Mouse (Mus musculus) adrenal gland (tissue): ENCODE data around the gene Man1c1.

Experiments
- intact Hi-C: fragments of 180-260 bp; cut with DNase I; formaldehyde crosslinking; loops from one replicate; pipeline ENCODE4 v1.15.1; 2025

Gene Man1c1

GRCm38 (mm10) chr4:134612070-134612667, 91.9 kb downstream of the Man1c1 start:
- intact Hi-C loops: no loop called here

GRCm38 (mm10) chr4:134610616-134611015, 93.5 kb downstream of the Man1c1 start:
- intact Hi-C loops: no loop called here

GRCm38 (mm10) chr4:134607679-134608078, 96.4 kb downstream of the Man1c1 start:
- intact Hi-C loops: no loop called here

- intact Hi-C loops: no loop called here
Measured at GRCm38 (mm10) chr4:134606054-134606453, 98.0 kb downstream of the Man1c1 start.

- intact Hi-C loops: no loop called here
Measured at GRCm38 (mm10) chr4:134604472-134604871, 99.6 kb downstream of the Man1c1 start.

- intact Hi-C loops: no loop called here
Measured at GRCm38 (mm10) chr4:134603553-134603952, 100.5 kb downstream of the Man1c1 start.

GRCm38 (mm10) chr4:134602610-134603009, 101.5 kb downstream of the Man1c1 start:
- intact Hi-C loops: no loop called here

- intact Hi-C loops: no loop called here
Measured at GRCm38 (mm10) chr4:134601981-134602380, 102.1 kb downstream of the Man1c1 start.

- intact Hi-C loops: no loop called here
Measured at GRCm38 (mm10) chr4:134601404-134601803, 102.7 kb downstream of the Man1c1 start.

GRCm38 (mm10) chr4:134600777-134601176, 103.3 kb downstream of the Man1c1 start:
- intact Hi-C loops: no loop called here

- intact Hi-C loops: no loop called here
Measured at GRCm38 (mm10) chr4:134600060-134600459, 104.0 kb downstream of the Man1c1 start.

GRCm38 (mm10) chr4:134596816-134597692, 107.0 kb downstream of the Man1c1 start:
- intact Hi-C loops: no loop called here

GRCm38 (mm10) chr4:134594731-134595439, 109.2 kb downstream of the Man1c1 start:
- intact Hi-C loops: no loop called here

GRCm38 (mm10) chr4:134592442-134592841, 111.6 kb downstream of the Man1c1 start:
- intact Hi-C loops: no loop called here

GRCm38 (mm10) chr4:134591506-134592061, 112.5 kb downstream of the Man1c1 start:
- intact Hi-C loops: no loop called here

GRCm38 (mm10) chr4:134590227-134590926, 113.7 kb downstream of the Man1c1 start:
- intact Hi-C loops: no loop called here

- intact Hi-C loops: loop anchor here (10.0 kb wide), 1 partner anchor 115 kb away; the partner anchor contains the start of gene Man1c1
Measured at GRCm38 (mm10) chr4:134589786-134590185, 114.3 kb downstream of the Man1c1 start.

GRCm38 (mm10) chr4:134588951-134589350, 115.1 kb downstream of the Man1c1 start:
- intact Hi-C loops: loop anchor here (10.0 kb wide), 1 partner anchor 116 kb away; the partner anchor contains the start of gene Man1c1

GRCm38 (mm10) chr4:134588287-134588686, 115.8 kb downstream of the Man1c1 start:
- intact Hi-C loops: loop anchor here (10.0 kb wide), 1 partner anchor 117 kb away; the partner anchor contains the start of gene Man1c1

GRCm38 (mm10) chr4:134587636-134588197, 116.4 kb downstream of the Man1c1 start:
- intact Hi-C loops: loop anchor here (10.0 kb wide), 1 partner anchor 117 kb away; the partner anchor contains the start of gene Man1c1
